Mouse (Mus musculus): ENCODE measurements at regions not wholly inside any gene's neighbourhood (a gene's known extent, or its start where the extent isn't known, plus 50 kb on each side); places are given as distances from the start of the nearest gene placed in this dataset.

- DNase-seq (ENCODE audit: low read depth, low spot score): no peak
Observed at GRCm38 (mm10) chr15:93706366-93706930, 110.8 kb upstream of the Prickle1 start.

GRCm38 (mm10) chr15:93705651-93706050 is 110.0 kb upstream of the Prickle1 start:
- DNase-seq (ENCODE audit: low read depth, low spot score): no peak

GRCm38 (mm10) chr15:93705109-93705508 is 109.4 kb upstream of the Prickle1 start:
- no peak for DNase-seq (ENCODE audit: low read depth, low spot score)

- DNase-seq (ENCODE audit: low read depth, low spot score): no peak
Observed at GRCm38 (mm10) chr15:93701017-93701416, 105.3 kb upstream of the Prickle1 start.

- DNase-seq (ENCODE audit: low read depth, low spot score): no peak
Observed at GRCm38 (mm10) chr15:93699971-93700370, 104.3 kb upstream of the Prickle1 start.

- DNase-seq (ENCODE audit: low read depth, low spot score): no peak
Observed at GRCm38 (mm10) chr15:93698182-93698822, 102.6 kb upstream of the Prickle1 start.

GRCm38 (mm10) chr15:93690717-93691116 is 95.0 kb upstream of the Prickle1 start:
- no peak for DNase-seq (ENCODE audit: low read depth, low spot score)

GRCm38 (mm10) chr15:93690011-93690410 is 94.3 kb upstream of the Prickle1 start:
- no peak for DNase-seq (ENCODE audit: low read depth, low spot score)

GRCm38 (mm10) chr15:93686385-93686784 is 90.7 kb upstream of the Prickle1 start:
- DNase-seq (ENCODE audit: low read depth, low spot score): no peak

GRCm38 (mm10) chr15:93681602-93682001 is 85.9 kb upstream of the Prickle1 start:
- DNase-seq (ENCODE audit: low read depth, low spot score): no peak

- DNase-seq (ENCODE audit: low read depth, low spot score): no peak
Observed at GRCm38 (mm10) chr15:93675624-93676023, 79.9 kb upstream of the Prickle1 start.

GRCm38 (mm10) chr15:93673976-93674375 is 78.3 kb upstream of the Prickle1 start:
- no peak for DNase-seq (ENCODE audit: low read depth, low spot score)

GRCm38 (mm10) chr15:93663876-93664275 is 68.2 kb upstream of the Prickle1 start:
- no peak for DNase-seq (ENCODE audit: low read depth, low spot score)

- no peak for DNase-seq (ENCODE audit: low read depth, low spot score)
Observed at GRCm38 (mm10) chr15:93662601-93663000, 66.9 kb upstream of the Prickle1 start.

- DNase-seq (ENCODE audit: low read depth, low spot score): no peak
Observed at GRCm38 (mm10) chr15:93661801-93662200, 66.1 kb upstream of the Prickle1 start.

GRCm38 (mm10) chr15:93660952-93661648 is 65.4 kb upstream of the Prickle1 start:
- DNase-seq (ENCODE audit: low read depth, low spot score): no peak

GRCm38 (mm10) chr15:93657171-93657570 is 61.5 kb upstream of the Prickle1 start:
- DNase-seq (ENCODE audit: low read depth, low spot score): no peak

GRCm38 (mm10) chr15:93656713-93657112 is 61.0 kb upstream of the Prickle1 start:
- DNase-seq (ENCODE audit: low read depth, low spot score): no peak

GRCm38 (mm10) chr15:93655743-93656142 is 60.1 kb upstream of the Prickle1 start:
- no peak for DNase-seq (ENCODE audit: low read depth, low spot score)

GRCm38 (mm10) chr15:93655243-93655642 is 59.6 kb upstream of the Prickle1 start:
- no peak for DNase-seq (ENCODE audit: low read depth, low spot score)

- DNase-seq (ENCODE audit: low read depth, low spot score): no peak
Observed at GRCm38 (mm10) chr15:93653378-93653777, 57.7 kb upstream of the Prickle1 start.

- DNase-seq (ENCODE audit: low read depth, low spot score): no peak
Observed at GRCm38 (mm10) chr15:93650981-93651757, 55.5 kb upstream of the Prickle1 start.

All from retina, adult 2 months (tissue).